Mouse (Mus musculus): ENCODE measurements around the gene Dgcr6.
"Not testable (repeated sequence)": the region's sequence is repeated elsewhere in the genome, so short reads cannot be mapped to it uniquely, and the experiment has no call there.

Dgcr6 gene

GRCm38 (mm10) chr16:18052731-18053202 lies at the start of gene Dgcr6:
Gene Dgcr6, plus strand, starts transcription at chr16:18052860.
- Histone ChIP-seq H3K36me3 (ENCODE audit: control insufficient read depth, insufficient read depth, low read length, poor library complexity, severe bottlenecking) (no peaks in the 10 kb centered on the region), H3K27me3 (ENCODE audit: control insufficient read depth, insufficient read depth, low read length, poor library complexity, severe bottlenecking) (no peaks in the 10 kb centered on the region)
- peak; percentile 61 for DNase-seq (ENCODE audit: low read depth, low spot score)

GRCm38 (mm10) chr16:18004589-18004988 lies 48.1 kb upstream of the Dgcr6 start:
- no peaks in the 10 kb centered on the region for H3K36me3 ChIP-seq (ENCODE audit: control insufficient read depth, insufficient read depth, low read length, poor library complexity, severe bottlenecking)
- no peak for DNase-seq (ENCODE audit: low read depth, low spot score)
- no peaks in the 10 kb centered on the region for H3K27me3 ChIP-seq (ENCODE audit: control insufficient read depth, insufficient read depth, low read length, poor library complexity, severe bottlenecking)

GRCm38 (mm10) chr16:18007083-18007482 lies 45.6 kb upstream of the Dgcr6 start:
- Histone ChIP-seq H3K27me3 (ENCODE audit: control insufficient read depth, insufficient read depth, low read length, poor library complexity, severe bottlenecking) (no peaks in the 10 kb centered on the region), H3K36me3 (ENCODE audit: control insufficient read depth, insufficient read depth, low read length, poor library complexity, severe bottlenecking) (no peaks in the 10 kb centered on the region)
- no peak for DNase-seq (ENCODE audit: low read depth, low spot score)

- no peaks in the 10 kb centered on the region for H3K27me3 ChIP-seq (ENCODE audit: control insufficient read depth, insufficient read depth, low read length, poor library complexity, severe bottlenecking)
- DNase-seq (ENCODE audit: low read depth, low spot score): no peak
- no peaks in the 10 kb centered on the region for H3K36me3 ChIP-seq (ENCODE audit: control insufficient read depth, insufficient read depth, low read length, poor library complexity, severe bottlenecking)
Observed at GRCm38 (mm10) chr16:18011101-18011500, 41.6 kb upstream of the Dgcr6 start.

- H3K36me3 ChIP-seq (ENCODE audit: control insufficient read depth, insufficient read depth, low read length, poor library complexity, severe bottlenecking); DNase-seq (ENCODE audit: low read depth, low spot score); H3K27me3 ChIP-seq (ENCODE audit: control insufficient read depth, insufficient read depth, low read length, poor library complexity, severe bottlenecking): not testable (repeated sequence)
Observed at GRCm38 (mm10) chr16:18016482-18016881, 36.2 kb upstream of the Dgcr6 start.

GRCm38 (mm10) chr16:18022780-18023557 lies 29.7 kb upstream of the Dgcr6 start:
- no peak for DNase-seq (ENCODE audit: low read depth, low spot score)

GRCm38 (mm10) chr16:18027371-18027770 lies 25.3 kb upstream of the Dgcr6 start:
- no peaks in the 10 kb centered on the region for H3K27me3 ChIP-seq (ENCODE audit: control insufficient read depth, insufficient read depth, low read length, poor library complexity, severe bottlenecking)
- H3K36me3 ChIP-seq (ENCODE audit: control insufficient read depth, insufficient read depth, low read length, poor library complexity, severe bottlenecking): no peaks in the 10 kb centered on the region
- DNase-seq (ENCODE audit: low read depth, low spot score): no peak

More at GRCm38 (mm10) chr16:18022780-18023557, 29.7 kb upstream of the Dgcr6 start:
- no peaks in the 10 kb centered on the region for H3K36me3 ChIP-seq (ENCODE audit: control insufficient read depth, insufficient read depth, low read length, poor library complexity, severe bottlenecking)
- H3K27me3 ChIP-seq (ENCODE audit: control insufficient read depth, insufficient read depth, low read length, poor library complexity, severe bottlenecking): no peaks in the 10 kb centered on the region

GRCm38 (mm10) chr16:18031752-18032151 lies 20.9 kb upstream of the Dgcr6 start:
- peak; percentile 39 for DNase-seq (ENCODE audit: low read depth, low spot score)
- no peaks in the 10 kb centered on the region for H3K36me3 ChIP-seq (ENCODE audit: control insufficient read depth, insufficient read depth, low read length, poor library complexity, severe bottlenecking)
- no peaks in the 10 kb centered on the region for H3K27me3 ChIP-seq (ENCODE audit: control insufficient read depth, insufficient read depth, low read length, poor library complexity, severe bottlenecking)

GRCm38 (mm10) chr16:18033289-18033688 lies 19.4 kb upstream of the Dgcr6 start:
- no peaks in the 10 kb centered on the region for H3K36me3 ChIP-seq (ENCODE audit: control insufficient read depth, insufficient read depth, low read length, poor library complexity, severe bottlenecking)
- no peak for DNase-seq (ENCODE audit: low read depth, low spot score)
- no peaks in the 10 kb centered on the region for H3K27me3 ChIP-seq (ENCODE audit: control insufficient read depth, insufficient read depth, low read length, poor library complexity, severe bottlenecking)

- no peaks in the 10 kb centered on the region for H3K27me3 ChIP-seq (ENCODE audit: control insufficient read depth, insufficient read depth, low read length, poor library complexity, severe bottlenecking)
- no peaks in the 10 kb centered on the region for H3K36me3 ChIP-seq (ENCODE audit: control insufficient read depth, insufficient read depth, low read length, poor library complexity, severe bottlenecking)
- DNase-seq (ENCODE audit: low read depth, low spot score): no peak
Observed at GRCm38 (mm10) chr16:18034286-18034685, 18.4 kb upstream of the Dgcr6 start.

GRCm38 (mm10) chr16:18036425-18036955 lies 16.2 kb upstream of the Dgcr6 start:
- Histone ChIP-seq H3K27me3 (ENCODE audit: control insufficient read depth, insufficient read depth, low read length, poor library complexity, severe bottlenecking) (no peaks in the 10 kb centered on the region), H3K36me3 (ENCODE audit: control insufficient read depth, insufficient read depth, low read length, poor library complexity, severe bottlenecking) (no peaks in the 10 kb centered on the region)
- peak; percentile 71 for DNase-seq (ENCODE audit: low read depth, low spot score)

GRCm38 (mm10) chr16:18037025-18037424 lies 15.6 kb upstream of the Dgcr6 start:
- Histone ChIP-seq H3K36me3 (ENCODE audit: control insufficient read depth, insufficient read depth, low read length, poor library complexity, severe bottlenecking) (no peaks in the 10 kb centered on the region), H3K27me3 (ENCODE audit: control insufficient read depth, insufficient read depth, low read length, poor library complexity, severe bottlenecking) (no peaks in the 10 kb centered on the region)
- DNase-seq (ENCODE audit: low read depth, low spot score): no peak

GRCm38 (mm10) chr16:18044991-18045390 lies 7.7 kb upstream of the Dgcr6 start:
- no peaks in the 10 kb centered on the region for H3K36me3 ChIP-seq (ENCODE audit: control insufficient read depth, insufficient read depth, low read length, poor library complexity, severe bottlenecking)
- no peaks in the 10 kb centered on the region for H3K27me3 ChIP-seq (ENCODE audit: control insufficient read depth, insufficient read depth, low read length, poor library complexity, severe bottlenecking)
- no peak for DNase-seq (ENCODE audit: low read depth, low spot score)

- peak; percentile 67 for DNase-seq (ENCODE audit: low read depth, low spot score)
- no peaks in the 10 kb centered on the region for H3K36me3 ChIP-seq (ENCODE audit: control insufficient read depth, insufficient read depth, low read length, poor library complexity, severe bottlenecking)
- no peaks in the 10 kb centered on the region for H3K27me3 ChIP-seq (ENCODE audit: control insufficient read depth, insufficient read depth, low read length, poor library complexity, severe bottlenecking)
Observed at GRCm38 (mm10) chr16:18047660-18048059, 5.0 kb upstream of the Dgcr6 start.

- no peaks in the 10 kb centered on the region for H3K36me3 ChIP-seq (ENCODE audit: control insufficient read depth, insufficient read depth, low read length, poor library complexity, severe bottlenecking)
- H3K27me3 ChIP-seq (ENCODE audit: control insufficient read depth, insufficient read depth, low read length, poor library complexity, severe bottlenecking): no peaks in the 10 kb centered on the region
- DNase-seq (ENCODE audit: low read depth, low spot score): peak; percentile 63
Observed at GRCm38 (mm10) chr16:18048071-18048470, 4.6 kb upstream of the Dgcr6 start.
